Mouse (Mus musculus) stomach, postnatal 0 days (tissue): Measurements from ENCODE around the gene Mgst3.

ENCODE experiments used
- CTCF ChIP-seq: IDR thresholded peaks from 2 replicates; pipeline ENCODE4 v1.5.1; 2016; ENCODE audit warnings: antibody characterized with exemption, low read depth, mild to moderate bottlenecking, moderate library complexity
- EP300 ChIP-seq: optimal IDR thresholded peaks from 2 replicates; pipeline ENCODE3; 2016; ENCODE audit warnings: antibody characterized with exemption

GRCm38 (mm10) chr1:167379751-167380150, 13.9 kb downstream of the Mgst3 start:
- TF ChIP-seq EP300 (no peak), CTCF (no peak)
